Mouse (Mus musculus): Measurements from ENCODE around the gene Serpinb2.

- TF ChIP-seq CTCF (IDR thresholded peaks at IDR 0.05; ENCODE audit: low read depth, low read length) (no peak), TAL1 (conservative IDR thresholded peaks at IDR 0.05; ENCODE audit: low read depth, low read length) (no peak), GATA1 (IDR thresholded peaks at IDR 0.05; ENCODE audit: borderline replicate concordance, low read length) (no peak), GATA2 (IDR thresholded peaks at IDR 0.05; ENCODE audit: borderline replicate concordance, low read depth, low read length) (no peak), POLR2AphosphoS5 (IDR thresholded peaks at IDR 0.05; ENCODE audit: insufficient replicate concordance, low read depth, low read length) (no peak)
These were observed 14.4 kb upstream of the Serpinb2 start for GRCm38 (mm10) chr1:107496789-107497188.

All from G1E (cell line).